Mouse (Mus musculus): ENCODE data around the gene Leng8.
"Not testable (repeated sequence)": the region's sequence is repeated elsewhere in the genome, so short reads cannot be mapped to it uniquely, and the experiment has no call there.

Gene Leng8

GRCm38 (mm10) chr7:4154356-4154755 is 17.5 kb downstream of the Leng8 start:
- in situ Hi-C loops (cut with MboI; ENCODE audit: low pct_unique_long_range_greater_than_20kb in 1 of 2, low sequenced_read_pairs in 2 of 2, unreplicated experiment in 1 of 2), result no loop called here

DNA sequence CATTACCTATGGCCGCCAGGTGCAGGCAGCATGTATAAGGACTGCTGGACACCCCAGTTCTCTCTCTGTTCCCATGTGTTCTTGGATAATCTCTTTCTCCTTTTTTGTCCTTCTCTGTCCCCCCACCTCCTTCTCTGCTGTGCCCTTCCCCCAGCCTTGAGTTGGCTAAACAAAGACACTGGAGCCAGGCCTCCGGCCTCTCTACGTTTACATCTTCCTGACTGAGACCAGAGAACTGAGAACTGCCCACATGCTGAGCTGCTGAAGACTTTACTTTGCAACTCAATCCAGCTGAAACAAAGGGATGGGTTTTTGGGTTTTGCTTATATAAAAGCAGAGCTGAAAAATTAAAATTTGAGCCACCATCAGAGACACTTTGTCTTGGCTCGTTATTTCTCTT is 18.1 kb downstream of the Leng8 start:
- in situ Hi-C loops (cut with MboI; ENCODE audit: low pct_unique_long_range_greater_than_20kb in 1 of 2, low sequenced_read_pairs in 2 of 2, unreplicated experiment in 1 of 2), result no loop called here

DNA sequence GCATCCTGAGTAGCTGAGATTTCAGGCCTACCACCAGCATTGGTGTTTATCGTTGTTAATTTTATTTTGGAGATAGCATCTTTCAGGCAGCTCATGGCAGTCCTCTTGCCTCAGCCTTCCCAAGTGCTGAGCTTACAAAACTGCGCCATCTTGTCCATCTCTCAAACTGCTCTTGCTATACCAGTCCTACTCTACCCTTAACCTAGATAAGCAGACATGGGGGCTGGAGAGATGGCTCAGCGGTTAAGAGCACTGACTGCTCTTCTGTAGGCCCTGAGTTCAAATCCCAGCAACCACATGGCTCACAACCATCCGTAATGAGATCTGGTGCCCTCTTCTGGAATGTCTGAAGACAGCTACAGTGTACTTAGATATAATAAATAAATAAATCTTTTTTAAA is 24.8 kb downstream of the Leng8 start:
- in situ Hi-C loops (cut with MboI; ENCODE audit: low pct_unique_long_range_greater_than_20kb in 1 of 2, low sequenced_read_pairs in 2 of 2, unreplicated experiment in 1 of 2), result not testable (repeated sequence)

GRCm38 (mm10) chr7:4163571-4164072 is 26.8 kb downstream of the Leng8 start:
- in situ Hi-C loops (cut with MboI; ENCODE audit: low pct_unique_long_range_greater_than_20kb in 1 of 2, low sequenced_read_pairs in 2 of 2, unreplicated experiment in 1 of 2), result no loop called here

- in situ Hi-C loops (cut with MboI; ENCODE audit: low pct_unique_long_range_greater_than_20kb in 1 of 2, low sequenced_read_pairs in 2 of 2, unreplicated experiment in 1 of 2), result no loop called here
Observed at GRCm38 (mm10) chr7:4164090-4164910, 27.5 kb downstream of the Leng8 start, which contains the start of gene Cdc42ep5. Cdc42ep5 (minus strand) TSS chr7:4164860.

DNA sequence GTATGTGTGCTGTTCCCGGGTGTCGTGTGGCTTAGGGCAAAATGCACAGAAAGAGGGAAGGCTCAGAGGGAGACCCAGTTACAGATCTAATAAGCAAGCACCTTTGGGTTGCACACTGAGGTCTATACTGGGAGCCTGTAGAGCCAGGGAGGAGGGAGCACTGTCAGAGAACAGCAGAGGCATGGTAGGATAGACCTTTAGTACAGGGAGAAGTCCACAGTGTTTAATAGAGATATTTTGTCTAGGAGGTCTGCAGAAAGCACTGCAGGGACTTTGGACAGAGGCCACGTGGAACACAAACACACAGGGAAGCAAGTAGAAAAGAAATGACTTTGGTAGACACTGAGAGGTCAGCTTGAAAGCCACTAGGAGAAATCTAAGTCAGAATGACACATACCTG is 28.4 kb downstream of the Leng8 start:
- in situ Hi-C loops (cut with MboI; ENCODE audit: low pct_unique_long_range_greater_than_20kb in 1 of 2, low sequenced_read_pairs in 2 of 2, unreplicated experiment in 1 of 2), result no loop called here

GRCm38 (mm10) chr7:4167098-4167497 is 30.3 kb downstream of the Leng8 start:
- in situ Hi-C loops (cut with MboI; ENCODE audit: low pct_unique_long_range_greater_than_20kb in 1 of 2, low sequenced_read_pairs in 2 of 2, unreplicated experiment in 1 of 2), result no loop called here

GRCm38 (mm10) chr7:4170193-4170938 is 33.5 kb downstream of the Leng8 start:
- in situ Hi-C loops (cut with MboI; ENCODE audit: low pct_unique_long_range_greater_than_20kb in 1 of 2, low sequenced_read_pairs in 2 of 2, unreplicated experiment in 1 of 2), result no loop called here

DNA sequence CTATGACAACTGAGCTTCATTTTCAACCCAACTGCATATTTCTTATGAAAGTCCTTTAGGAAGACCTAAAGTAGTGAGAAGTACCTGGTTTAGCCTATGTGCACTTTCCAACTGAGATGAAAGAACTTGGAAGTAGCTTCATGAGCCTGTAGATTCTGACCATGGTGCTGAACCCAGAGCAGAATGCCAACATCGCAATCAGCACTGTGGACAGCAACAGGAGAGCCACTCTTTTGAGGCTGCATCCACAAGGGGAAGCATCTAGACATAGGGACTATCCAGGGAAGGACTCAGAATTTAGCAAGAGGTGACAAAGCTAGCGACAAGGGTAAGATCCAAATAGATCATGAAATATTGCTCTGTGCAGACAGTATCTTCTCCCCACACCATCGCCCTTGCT is 41.6 kb downstream of the Leng8 start:
- in situ Hi-C loops (cut with MboI; ENCODE audit: low pct_unique_long_range_greater_than_20kb in 1 of 2, low sequenced_read_pairs in 2 of 2, unreplicated experiment in 1 of 2), result no loop called here
